Mouse (Mus musculus) lung, postnatal 4 days (tissue): ENCODE measurements around the gene Cacnb4.

Experiments used
- DNase-seq, 2 experiments: peaks; one replicate each; pipeline ENCODE4 v3.0.0; 2021

The Cacnb4 gene

GRCm38 (mm10) chr2:52563277-52563676 is 113.4 kb downstream of the Cacnb4 start:
- no peak for DNase-seq

- DNase-seq = no peak
Measured at GRCm38 (mm10) chr2:52562356-52562755, 114.3 kb downstream of the Cacnb4 start.

- no peak for DNase-seq
Measured at GRCm38 (mm10) chr2:52561137-52561536, 115.5 kb downstream of the Cacnb4 start.

- no peak for DNase-seq
Measured at GRCm38 (mm10) chr2:52560266-52560665, 116.4 kb downstream of the Cacnb4 start.

- DNase-seq = no peak
Measured at GRCm38 (mm10) chr2:52558411-52558810, 118.2 kb downstream of the Cacnb4 start.

GRCm38 (mm10) chr2:52557503-52558275 is 118.9 kb downstream of the Cacnb4 start:
- DNase-seq = no peak

- no peak for DNase-seq
Measured at GRCm38 (mm10) chr2:52556961-52557326, 119.7 kb downstream of the Cacnb4 start.

GRCm38 (mm10) chr2:52556298-52556960 is 120.2 kb downstream of the Cacnb4 start:
- DNase-seq = no peak

- no peak for DNase-seq
Measured at GRCm38 (mm10) chr2:52548401-52548800, 128.2 kb downstream of the Cacnb4 start.

GRCm38 (mm10) chr2:52547331-52547730 is 129.3 kb downstream of the Cacnb4 start:
- DNase-seq = no peak

GRCm38 (mm10) chr2:52544527-52544926 is 132.1 kb downstream of the Cacnb4 start:
- no peak for DNase-seq

- DNase-seq = no peak
Measured at GRCm38 (mm10) chr2:52541068-52541467, 135.6 kb downstream of the Cacnb4 start.

GRCm38 (mm10) chr2:52539318-52539717 is 137.3 kb downstream of the Cacnb4 start:
- DNase-seq = no peak

- DNase-seq = no peak
Measured at GRCm38 (mm10) chr2:52537645-52538044, 139.0 kb downstream of the Cacnb4 start.

- no peak for DNase-seq
Measured at GRCm38 (mm10) chr2:52537155-52537554, 139.5 kb downstream of the Cacnb4 start.

GRCm38 (mm10) chr2:52536511-52536910 is 140.1 kb downstream of the Cacnb4 start:
- DNase-seq = no peak

- no peak for DNase-seq
Measured at GRCm38 (mm10) chr2:52533696-52534095, 142.9 kb downstream of the Cacnb4 start.

GRCm38 (mm10) chr2:52530521-52530920 is 146.1 kb downstream of the Cacnb4 start:
- DNase-seq = no peak

GRCm38 (mm10) chr2:52529245-52529644 is 147.4 kb downstream of the Cacnb4 start:
- no peak for DNase-seq

GRCm38 (mm10) chr2:52525876-52526592 is 150.6 kb downstream of the Cacnb4 start:
- no peak for DNase-seq

- no peak for DNase-seq
Measured at GRCm38 (mm10) chr2:52523056-52523715, 153.4 kb downstream of the Cacnb4 start.

GRCm38 (mm10) chr2:52521012-52521411 is 155.6 kb downstream of the Cacnb4 start:
- no peak for DNase-seq

- DNase-seq = no peak
Measured at GRCm38 (mm10) chr2:52518740-52519139, 157.9 kb downstream of the Cacnb4 start.
